Comparison of ENCODE assay signal across 27 mouse cellular contexts in genomic region chr10:55348071-55348470, GRCm38 (mm10).
"Had no signal": no experiment of that assay in that cellular context is flagged by ENCODE, and none has a peak within 500 bp of the region (broad histone marks: within the 10 kb centered on the region; RNA-seq: fewer than 3 reads in every experiment).

No protein-coding gene starts in this region.

- H3K27me3 ChIP-seq: embryonic facial prominence, embryonic 12.5 days; embryonic facial prominence, embryonic 13.5 days; embryonic facial prominence, embryonic 15.5 days; forebrain, embryonic 12.5 days; forebrain, embryonic 13.5 days; forebrain, embryonic 15.5 days had no signal

- H3K36me3 ChIP-seq: embryonic facial prominence, embryonic 10.5 days; embryonic facial prominence, embryonic 12.5 days; embryonic facial prominence, embryonic 13.5 days; embryonic facial prominence, embryonic 15.5 days; forebrain, embryonic 10.5 days; forebrain, embryonic 12.5 days; forebrain, embryonic 15.5 days; heart, embryonic 10.5 days had no signal

- ATAC-seq: forebrain, embryonic 13.5 days; forebrain, embryonic 14.5 days; forebrain, embryonic 15.5 days; forebrain, embryonic 16.5 days; forebrain, postnatal 0 days had no signal

- H3K4me1 ChIP-seq: embryonic facial prominence, embryonic 10.5 days; embryonic facial prominence, embryonic 12.5 days; embryonic facial prominence, embryonic 13.5 days; embryonic facial prominence, embryonic 15.5 days; forebrain, embryonic 10.5 days; forebrain, embryonic 12.5 days; forebrain, embryonic 13.5 days; forebrain, embryonic 15.5 days; heart, embryonic 10.5 days had no signal

- H3K9me3 ChIP-seq: embryonic facial prominence, embryonic 10.5 days; embryonic facial prominence, embryonic 12.5 days; embryonic facial prominence, embryonic 13.5 days; embryonic facial prominence, embryonic 15.5 days; forebrain, embryonic 10.5 days; forebrain, embryonic 12.5 days; forebrain, embryonic 13.5 days; forebrain, embryonic 15.5 days; heart, embryonic 10.5 days had no signal

- H3K9ac ChIP-seq: embryonic facial prominence, embryonic 12.5 days; embryonic facial prominence, embryonic 13.5 days; embryonic facial prominence, embryonic 15.5 days; forebrain, embryonic 12.5 days; forebrain, embryonic 13.5 days; forebrain, embryonic 15.5 days; forebrain, postnatal 0 days had no signal

- DNase-seq: cerebellum, adult 9-11 months; cerebellum, postnatal 10 days; cerebellum, postnatal 14 days; cerebellum, postnatal 25 days; cerebellum, postnatal 36 days; embryo, embryonic 11 days; forebrain, postnatal 0 days; gastrocnemius, adult 2 months; gastrocnemius, postnatal 10 days; gastrocnemius, postnatal 14 days; gastrocnemius, postnatal 25 days; gastrocnemius, postnatal 36 days; heart, adult 11 months; heart, adult 18-20 months; heart, adult 2 months had no signal

- H3K4me2 ChIP-seq: embryonic facial prominence, embryonic 12.5 days; embryonic facial prominence, embryonic 13.5 days; embryonic facial prominence, embryonic 15.5 days; forebrain, embryonic 12.5 days; forebrain, embryonic 13.5 days; forebrain, embryonic 15.5 days had no signal

- H3K4me3 ChIP-seq: embryonic facial prominence, embryonic 10.5 days; embryonic facial prominence, embryonic 12.5 days; embryonic facial prominence, embryonic 13.5 days; embryonic facial prominence, embryonic 15.5 days; erythroblast, embryonic 14.5 days; forebrain, embryonic 10.5 days; forebrain, embryonic 12.5 days; forebrain, embryonic 13.5 days; forebrain, embryonic 15.5 days; gastrocnemius, adult 2 months; heart, adult 2 months; heart, embryonic 10.5 days had no signal

- H3K27ac ChIP-seq: embryonic facial prominence, embryonic 10.5 days; embryonic facial prominence, embryonic 12.5 days; embryonic facial prominence, embryonic 13.5 days; embryonic facial prominence, embryonic 15.5 days; forebrain, embryonic 10.5 days; forebrain, embryonic 12.5 days; forebrain, embryonic 13.5 days; forebrain, embryonic 15.5 days; gastrocnemius, adult 2 months; heart, adult 2 months; heart, embryonic 10.5 days had no signal
